Mouse (Mus musculus): ENCODE data around the gene Pdgfb. TPM values are rescaled to one million over a fixed set of nuclear protein-coding genes. Genes with fewer than 3 reads are reported as not detected.
A peak's percentile ranks its signal among the peaks of the same experiment; 100 is the strongest.

Gene Pdgfb
- total and polyA plus RNA-seq, 2 experiments from 2014 or later: 3.5 to 32.2 TPM

GRCm38 (mm10) chr15:80051092-80051761 lies 36.5 kb upstream of the Pdgfb start:
- no peaks in the 10 kb centered on the region for H3K36me3 ChIP-seq (replicated peaks; ENCODE audit: control insufficient read depth, insufficient read depth, low read length)
- H3K27ac ChIP-seq (ENCODE audit: low read depth): peak overlapping the region; percentile 82
- no peaks in the 10 kb centered on the region for H3K27me3 ChIP-seq (ENCODE audit: control insufficient read depth, insufficient read depth, low read length)
- WGBS: 67% methylated on average over 19 of the region's 19 CpGs
- H3K4me1 ChIP-seq (ENCODE audit: control insufficient read depth, insufficient read depth): peaks cover 34% of the 10 kb centered on the region
- no peak overlapping the region for H3K4me3 ChIP-seq (ENCODE audit: low read depth, low read length)
- H3K9ac ChIP-seq (replicated peaks; ENCODE audit: low read depth, low read length): no peak overlapping the region
- DNase-seq (ENCODE audit: low spot score) (no peak), ATAC-seq (ENCODE audit: insufficient read depth, low read depth) (peak; percentile 66)
- H3K9me3 ChIP-seq (replicated peaks; ENCODE audit: control insufficient read depth, low read length): no peaks in the 10 kb centered on the region
- H3K4me2 ChIP-seq (ENCODE audit: low read depth, low read length): no peak overlapping the region
- TF ChIP-seq EP300 (IDR thresholded peaks at IDR 0.05; ENCODE audit: low read depth) (no peak; the same call in 1 of the 2 replicates), CTCF (IDR thresholded peaks at IDR 0.05; ENCODE audit: low read depth) (no peak)

GRCm38 (mm10) chr15:80050093-80050492 lies 35.3 kb upstream of the Pdgfb start:
- WGBS: 51% methylated on average over 4 of the region's 4 CpGs
- Histone ChIP-seq H3K4me2 (ENCODE audit: low read depth, low read length) (no peak overlapping the region), H3K4me3 (ENCODE audit: low read depth, low read length) (no peak overlapping the region), H3K36me3 (replicated peaks; ENCODE audit: control insufficient read depth, insufficient read depth, low read length) (no peaks in the 10 kb centered on the region), H3K9ac (replicated peaks; ENCODE audit: low read depth, low read length) (no peak overlapping the region), H3K9me3 (replicated peaks; ENCODE audit: control insufficient read depth, low read length) (no peaks in the 10 kb centered on the region), H3K4me1 (ENCODE audit: control insufficient read depth, insufficient read depth) (peaks cover 34% of the 10 kb centered on the region), H3K27ac (ENCODE audit: low read depth) (peak overlapping the region; percentile 82), H3K27me3 (ENCODE audit: control insufficient read depth, insufficient read depth, low read length) (no peaks in the 10 kb centered on the region)
- ATAC-seq (ENCODE audit: insufficient read depth, low read depth): peak; percentile 47
- DNase-seq (ENCODE audit: low spot score): no peak
- no peak for TF ChIP-seq CTCF (IDR thresholded peaks at IDR 0.05; ENCODE audit: low read depth)
- peak; percentile 77 for TF ChIP-seq EP300 (IDR thresholded peaks at IDR 0.05; ENCODE audit: low read depth)

- Histone ChIP-seq H3K9me3 (replicated peaks; ENCODE audit: control insufficient read depth, low read length) (no peaks in the 10 kb centered on the region), H3K27me3 (ENCODE audit: control insufficient read depth, insufficient read depth, low read length) (no peaks in the 10 kb centered on the region), H3K4me3 (ENCODE audit: low read depth, low read length) (no peak overlapping the region), H3K4me2 (ENCODE audit: low read depth, low read length) (no peak overlapping the region), H3K4me1 (ENCODE audit: control insufficient read depth, insufficient read depth) (peaks cover 22% of the 10 kb centered on the region), H3K36me3 (replicated peaks; ENCODE audit: control insufficient read depth, insufficient read depth, low read length) (no peaks in the 10 kb centered on the region), H3K27ac (ENCODE audit: low read depth) (no peak overlapping the region), H3K9ac (replicated peaks; ENCODE audit: low read depth, low read length) (no peak overlapping the region; the same call in 1 of the 2 replicates)
- DNase-seq (ENCODE audit: low spot score): no peak
- ATAC-seq (ENCODE audit: insufficient read depth, low read depth): no peak
- no peak for TF ChIP-seq EP300 (IDR thresholded peaks at IDR 0.05; ENCODE audit: low read depth)
- TF ChIP-seq CTCF (IDR thresholded peaks at IDR 0.05; ENCODE audit: low read depth): no peak
- 19% methylated on average over 5 of the region's 5 CpGs for WGBS
These were observed 33.2 kb upstream of the Pdgfb start for GRCm38 (mm10) chr15:80047973-80048372.

GRCm38 (mm10) chr15:80047242-80047641 lies 32.5 kb upstream of the Pdgfb start:
- Histone ChIP-seq H3K36me3 (replicated peaks; ENCODE audit: control insufficient read depth, insufficient read depth, low read length) (no peaks in the 10 kb centered on the region), H3K27me3 (ENCODE audit: control insufficient read depth, insufficient read depth, low read length) (no peaks in the 10 kb centered on the region), H3K4me2 (ENCODE audit: low read depth, low read length) (no peak overlapping the region), H3K4me1 (ENCODE audit: control insufficient read depth, insufficient read depth) (peaks cover 22% of the 10 kb centered on the region), H3K9me3 (replicated peaks; ENCODE audit: control insufficient read depth, low read length) (no peaks in the 10 kb centered on the region), H3K27ac (ENCODE audit: low read depth) (no peak overlapping the region), H3K9ac (replicated peaks; ENCODE audit: low read depth, low read length) (no peak overlapping the region), H3K4me3 (ENCODE audit: low read depth, low read length) (no peak overlapping the region)
- no peak for TF ChIP-seq CTCF (IDR thresholded peaks at IDR 0.05; ENCODE audit: low read depth)
- 66% methylated on average over 2 of the region's 2 CpGs for WGBS
- DNase-seq (ENCODE audit: low spot score) (no peak), ATAC-seq (ENCODE audit: insufficient read depth, low read depth) (no peak)

- H3K27ac ChIP-seq (ENCODE audit: low read depth): no peak overlapping the region
- WGBS: 100% methylated on average over 2 of the region's 2 CpGs
- H3K4me2 ChIP-seq (ENCODE audit: low read depth, low read length): no peak overlapping the region
- H3K9ac ChIP-seq (replicated peaks; ENCODE audit: low read depth, low read length): no peak overlapping the region
- H3K4me1 ChIP-seq (ENCODE audit: control insufficient read depth, insufficient read depth): peaks cover 22% of the 10 kb centered on the region
- ATAC-seq (ENCODE audit: insufficient read depth, low read depth) (no peak), DNase-seq (ENCODE audit: low spot score) (no peak)
- H3K36me3 ChIP-seq (replicated peaks; ENCODE audit: control insufficient read depth, insufficient read depth, low read length): no peaks in the 10 kb centered on the region
- TF ChIP-seq EP300 (IDR thresholded peaks at IDR 0.05; ENCODE audit: low read depth) (no peak), CTCF (IDR thresholded peaks at IDR 0.05; ENCODE audit: low read depth) (no peak)
- no peak overlapping the region for H3K4me3 ChIP-seq (ENCODE audit: low read depth, low read length)
- H3K9me3 ChIP-seq (replicated peaks; ENCODE audit: control insufficient read depth, low read length): no peaks in the 10 kb centered on the region
- no peaks in the 10 kb centered on the region for H3K27me3 ChIP-seq (ENCODE audit: control insufficient read depth, insufficient read depth, low read length)
These were observed 31.0 kb upstream of the Pdgfb start for GRCm38 (mm10) chr15:80045749-80046148.

GRCm38 (mm10) chr15:80044249-80044648 lies 29.5 kb upstream of the Pdgfb start:
- no peak overlapping the region for H3K9ac ChIP-seq (replicated peaks; ENCODE audit: low read depth, low read length)
- no peak overlapping the region for H3K4me2 ChIP-seq (ENCODE audit: low read depth, low read length)
- H3K27ac ChIP-seq (ENCODE audit: low read depth): no peak overlapping the region
- TF ChIP-seq EP300 (IDR thresholded peaks at IDR 0.05; ENCODE audit: low read depth) (no peak), CTCF (IDR thresholded peaks at IDR 0.05; ENCODE audit: low read depth) (no peak)
- H3K4me3 ChIP-seq (ENCODE audit: low read depth, low read length): no peak overlapping the region
- no peaks in the 10 kb centered on the region for H3K9me3 ChIP-seq (replicated peaks; ENCODE audit: control insufficient read depth, low read length)
- no peaks in the 10 kb centered on the region for H3K27me3 ChIP-seq (ENCODE audit: control insufficient read depth, insufficient read depth, low read length)
- DNase-seq (ENCODE audit: low spot score): no peak
- H3K4me1 ChIP-seq (ENCODE audit: control insufficient read depth, insufficient read depth): peaks cover 21% of the 10 kb centered on the region
- no peaks in the 10 kb centered on the region for H3K36me3 ChIP-seq (replicated peaks; ENCODE audit: control insufficient read depth, insufficient read depth, low read length)
- WGBS: 90% methylated on average over 10 of the region's 10 CpGs
- no peak for ATAC-seq (ENCODE audit: insufficient read depth, low read depth)

Data from heart, postnatal 0 days (tissue).